Mouse (Mus musculus) embryonic fibroblast, embryonic 13.5 days (primary cell): Measurements from ENCODE around the gene Serpina6.

Experiments used
- CTCF ChIP-seq: IDR thresholded peaks from 2 replicates; pipeline ENCODE4 v1.5.1; 2011; ENCODE audit warnings: mild to moderate bottlenecking, control low read depth, low read length, moderate library complexity, borderline replicate concordance; ENCODE audit not compliant: insufficient read depth
- POLR2A ChIP-seq: IDR thresholded peaks from 2 replicates; pipeline ENCODE4 v1.6.1; 2011; ENCODE audit warnings: low read depth, mild to moderate bottlenecking, control low read depth, low read length, moderate library complexity

DNA sequence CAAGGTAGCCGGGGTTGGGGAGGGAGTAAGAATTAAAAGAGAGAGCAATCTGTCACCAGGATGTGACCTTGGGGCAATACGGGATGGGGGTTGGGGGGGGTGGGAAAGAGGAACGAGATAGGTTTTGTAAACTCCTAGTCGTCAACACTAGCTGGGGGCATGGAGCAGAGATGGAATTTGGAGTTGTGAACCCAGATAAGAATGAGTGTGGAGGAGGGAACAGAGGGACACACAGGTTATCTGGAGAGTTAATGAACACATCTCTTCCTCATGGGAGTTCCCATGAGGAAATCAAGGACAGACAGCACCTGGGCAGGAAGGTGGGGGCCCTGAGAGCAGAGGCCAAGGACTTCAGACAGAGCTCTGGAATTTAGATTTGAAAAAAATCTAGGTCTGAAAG lies 49.1 kb upstream of the Serpina6 start:
- TF ChIP-seq CTCF (no peak), POLR2A (no peak)
